Mouse (Mus musculus) liver, adult (tissue): Measurements from ENCODE around the gene Edem2.
"Not testable (repeated sequence)": the region's sequence is repeated elsewhere in the genome, so short reads cannot be mapped to it uniquely, and the experiment has no call there.

Source experiments
- GATA4 ChIP-seq: IDR thresholded peaks from 2 replicates; pipeline ENCODE4 v1.6.1; 2014; ENCODE audit warnings: mild to moderate bottlenecking, low read length; ENCODE audit not compliant: insufficient replicate concordance

Edem2 gene

DNA sequence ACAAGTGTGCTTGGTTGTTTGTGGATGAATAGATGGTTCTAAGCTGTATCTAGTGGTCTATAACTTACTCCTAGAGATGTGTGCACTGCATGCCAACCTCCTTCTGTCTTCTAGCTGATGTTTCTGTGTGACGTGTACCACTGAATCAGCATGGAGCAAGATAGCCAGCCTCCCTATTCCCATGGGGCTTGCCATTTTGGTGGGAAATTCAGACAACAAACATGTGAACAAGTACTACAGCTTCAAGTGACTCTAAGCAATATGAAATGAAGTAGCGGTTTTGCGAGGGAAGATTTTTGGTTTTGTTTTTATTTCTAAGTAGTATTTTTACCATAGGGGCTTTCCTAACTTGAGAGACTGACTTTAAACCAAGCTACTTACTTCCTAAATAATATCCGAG is 20.1 kb upstream of the Edem2 start:
- TF ChIP-seq GATA4: no peak

DNA sequence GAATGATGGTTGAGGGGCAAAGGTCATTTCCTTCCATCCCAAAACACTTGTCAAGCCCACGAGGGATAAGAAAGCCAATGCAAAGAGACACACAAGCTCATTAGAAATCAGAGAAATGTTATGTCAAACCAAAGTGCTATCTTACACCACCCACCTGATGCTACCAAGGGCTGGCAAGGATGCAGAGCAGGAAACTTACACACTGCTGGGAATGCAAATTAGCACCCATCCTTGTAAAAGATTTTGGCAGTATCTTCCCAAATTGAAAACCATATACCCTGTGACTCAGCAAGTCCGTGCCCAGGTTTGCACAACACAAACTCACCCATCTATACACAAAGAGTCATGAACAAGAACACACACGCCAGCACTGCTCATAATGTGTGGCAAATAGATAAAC is 16.2 kb upstream of the Edem2 start:
- no peak for TF ChIP-seq GATA4

DNA sequence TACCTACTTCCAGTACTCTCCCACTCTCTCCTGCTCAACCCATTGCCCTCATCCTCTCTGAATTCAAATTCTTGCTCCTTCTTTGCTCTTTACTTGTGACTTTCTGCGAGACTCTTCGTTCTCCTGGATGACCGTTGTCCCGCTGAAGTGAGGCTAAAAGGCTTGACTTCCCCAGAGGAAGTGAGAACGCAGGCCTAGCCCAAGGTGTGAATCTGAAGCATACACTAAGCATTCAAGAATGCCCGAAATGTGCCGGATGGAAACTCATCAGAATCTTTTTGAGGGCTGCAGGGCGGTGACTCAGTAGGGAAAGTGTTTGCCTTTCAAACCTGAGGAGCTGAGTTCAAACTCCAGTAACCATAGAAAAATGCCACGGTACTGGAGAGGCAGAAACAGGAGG is 14.1 kb upstream of the Edem2 start:
- TF ChIP-seq GATA4: no peak

DNA sequence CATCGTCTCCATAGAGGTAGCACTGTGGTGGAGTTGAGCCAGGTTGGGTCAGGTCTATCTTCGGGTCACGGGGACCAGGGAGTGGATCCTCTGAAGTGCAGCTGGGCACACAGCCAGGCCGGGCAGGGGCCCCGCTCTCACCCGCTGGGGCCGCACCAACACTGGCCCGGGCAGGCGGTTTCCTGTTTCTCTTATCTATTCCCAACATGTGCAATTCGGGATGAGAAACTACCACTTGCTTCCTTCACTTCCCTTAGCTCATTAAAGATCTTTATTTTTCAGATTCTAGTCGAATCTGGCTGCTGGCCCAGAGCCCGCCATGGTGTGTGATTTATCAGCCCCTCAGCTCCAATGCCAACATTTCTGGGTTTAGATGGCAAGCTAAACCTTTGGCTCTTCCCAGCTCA is 13.7 kb upstream of the Edem2 start:
- TF ChIP-seq GATA4: peak; percentile 62; the same call in 1 of the 2 replicates

DNA sequence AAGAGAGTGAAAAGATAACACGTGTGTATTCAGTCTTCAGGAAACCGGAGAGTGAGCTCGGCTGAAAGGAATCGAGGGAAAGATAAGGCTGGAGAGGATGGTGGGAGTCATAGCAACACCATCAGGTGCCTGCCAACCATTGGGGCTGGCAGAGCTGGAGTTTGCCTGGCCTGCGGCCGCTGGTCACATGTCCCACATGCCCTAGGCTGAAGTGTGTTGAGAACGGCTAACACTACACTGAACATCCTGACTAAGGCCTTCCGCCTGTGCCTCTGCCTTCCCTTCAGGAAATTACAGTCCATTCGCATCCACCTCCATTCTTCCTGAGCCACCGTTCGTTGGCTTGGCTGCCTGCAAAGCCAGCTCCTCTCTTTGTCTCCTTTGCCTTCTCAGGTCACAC is 12.9 kb upstream of the Edem2 start:
- TF ChIP-seq GATA4: no peak; the same call in 1 of the 2 replicates

DNA sequence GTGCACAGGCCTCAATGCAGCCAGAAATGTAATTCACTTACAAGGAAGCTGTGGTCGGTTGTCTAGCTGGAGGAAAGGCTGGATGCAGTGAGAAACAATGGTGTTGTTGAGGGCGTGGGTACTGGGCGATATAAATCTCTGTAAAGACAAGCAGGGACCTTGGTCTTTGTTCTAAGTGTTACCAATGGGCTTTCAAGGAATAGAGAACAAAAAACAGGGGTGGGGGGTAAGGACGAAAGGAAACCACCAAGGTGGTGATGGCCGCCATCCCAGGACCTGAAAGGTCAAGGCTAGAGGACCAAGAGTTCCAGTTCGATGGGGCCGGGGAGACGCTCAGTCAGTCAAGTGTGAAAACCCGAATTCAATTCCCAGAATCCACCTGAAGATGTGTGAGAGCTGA is 8.5 kb upstream of the Edem2 start:
- no peak for TF ChIP-seq GATA4

DNA sequence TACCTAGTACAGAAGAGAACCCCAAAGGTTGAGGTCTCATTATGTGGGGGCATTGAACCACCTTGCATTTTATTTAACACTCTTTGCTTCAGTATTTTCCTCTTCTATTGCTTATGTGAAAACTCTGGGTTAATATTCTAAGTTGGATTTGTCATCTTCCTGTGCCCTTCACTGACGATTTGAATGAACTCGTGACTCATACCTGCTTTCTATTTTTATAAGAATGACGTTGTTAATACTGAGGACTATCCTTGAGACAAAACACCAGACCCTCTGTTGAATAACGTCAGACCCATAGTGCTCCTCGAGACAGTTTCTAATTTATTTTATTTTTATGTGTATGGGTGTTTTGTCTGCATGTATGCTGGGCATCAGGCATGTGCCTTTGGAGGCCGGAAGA is 7.7 kb upstream of the Edem2 start:
- no peak for TF ChIP-seq GATA4

DNA sequence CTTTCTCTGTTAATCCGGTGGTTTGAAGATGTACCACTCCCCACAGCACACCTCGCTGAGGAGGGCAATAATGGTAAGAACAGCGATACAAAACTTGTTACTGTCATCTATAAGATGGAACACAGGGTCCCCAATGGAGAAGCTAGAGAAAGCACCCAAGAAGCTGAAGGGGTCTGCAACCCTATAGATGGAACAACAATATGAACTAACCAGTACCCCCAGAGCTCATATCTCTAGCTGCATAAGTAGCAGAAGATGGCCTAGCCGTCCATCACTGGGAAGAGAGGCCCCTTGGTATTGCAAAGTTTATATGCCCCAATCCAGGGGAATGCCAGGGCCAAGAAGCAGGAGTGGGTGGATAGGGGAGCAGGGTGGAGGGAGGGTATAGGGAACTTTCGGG is 6.5 kb upstream of the Edem2 start, which contains the start of gene Gm17581:
Gene Gm17581 (minus strand): TSS at position 101 of the 400 bp plus-strand sequence.
- TF ChIP-seq GATA4: not testable (repeated sequence)

DNA sequence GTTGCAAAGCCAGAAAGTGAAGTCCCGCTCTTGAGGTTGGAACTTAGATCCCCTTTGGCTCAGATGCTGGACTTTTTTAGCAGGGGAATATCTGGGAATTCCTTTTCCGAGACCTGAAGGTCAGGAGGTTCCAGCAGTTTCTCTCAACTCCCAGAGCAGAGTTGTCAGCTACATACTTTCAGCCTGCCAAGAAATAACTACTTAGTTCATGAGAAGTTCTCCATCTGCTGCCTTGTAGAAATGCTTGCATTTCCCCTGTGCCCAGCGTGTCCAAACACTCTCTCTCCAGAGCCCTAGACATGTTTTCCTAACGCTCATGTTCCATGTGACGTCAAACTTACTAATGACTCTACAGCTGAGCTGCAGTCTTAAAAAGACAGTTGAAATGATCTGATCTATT is 5.8 kb upstream of the Edem2 start:
- no peak for TF ChIP-seq GATA4

DNA sequence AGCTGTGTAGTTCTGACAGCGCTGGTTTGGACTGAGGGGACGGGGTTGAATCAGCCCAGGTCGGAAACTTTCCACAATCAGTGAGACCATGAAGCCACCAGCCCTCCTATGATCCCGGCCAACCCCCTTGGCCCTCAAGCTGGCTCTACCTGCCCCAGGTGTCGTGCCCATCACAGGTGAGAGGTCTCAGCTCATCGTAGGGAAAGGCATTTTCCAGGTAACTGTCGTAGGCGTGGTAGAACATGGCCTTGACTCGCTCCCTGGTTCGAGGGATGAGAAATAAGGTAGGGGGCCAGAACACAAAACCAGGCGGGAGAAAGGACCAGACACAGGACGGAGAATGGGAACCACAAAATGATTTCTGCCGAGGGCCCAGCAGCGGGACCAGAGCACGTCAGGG is 533 bp downstream of the Edem2 start:
- no peak for TF ChIP-seq GATA4

DNA sequence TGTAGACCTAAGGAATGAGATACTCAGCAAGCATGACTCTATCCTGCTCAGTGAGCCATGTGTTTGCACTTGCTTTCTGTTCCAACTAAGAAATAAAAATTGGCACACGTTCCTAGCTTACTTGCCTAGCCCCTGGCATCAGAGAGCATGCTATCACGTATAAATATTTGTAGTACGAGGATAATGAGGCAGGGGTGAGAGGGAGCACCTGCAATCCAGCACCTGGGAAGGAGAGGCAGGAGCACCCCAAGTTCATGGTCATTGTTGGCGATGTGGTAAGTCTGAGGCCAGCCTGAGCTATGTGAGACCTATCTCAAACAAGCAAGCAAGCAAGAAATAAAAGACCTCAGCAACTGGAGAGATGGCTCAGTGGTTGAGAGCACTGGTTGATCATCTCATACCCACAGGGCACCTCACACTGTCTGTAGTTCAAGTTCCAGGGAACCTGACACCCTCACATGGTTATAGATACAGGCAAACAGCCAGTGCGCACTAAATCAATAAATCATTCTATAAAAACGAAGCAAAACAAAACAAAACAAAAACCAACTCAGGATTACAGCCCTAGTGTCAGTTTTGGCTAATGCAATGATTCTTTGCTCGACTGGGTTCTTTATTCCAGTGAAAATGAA is 1.4 kb downstream of the Edem2 start:
- TF ChIP-seq GATA4: no peak

DNA sequence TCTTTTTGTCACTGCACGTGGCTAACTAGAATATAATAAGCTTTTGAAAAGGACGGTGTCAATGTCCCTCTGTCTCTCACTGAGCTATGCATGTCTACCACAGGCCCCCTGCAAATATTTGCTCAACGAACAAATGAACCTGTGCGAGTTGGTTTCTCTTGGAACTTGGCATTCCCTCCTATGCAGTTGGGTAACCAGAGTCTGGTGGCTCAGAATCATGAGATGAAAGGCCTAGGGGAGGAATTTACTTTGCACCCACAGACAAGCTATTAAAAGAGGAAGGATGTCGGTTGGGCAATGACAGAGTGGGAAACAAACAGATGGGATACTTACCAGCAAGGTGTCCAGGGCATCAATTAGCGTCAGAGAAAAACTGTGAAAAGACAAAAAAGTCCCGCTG is 3.0 kb downstream of the Edem2 start:
- no peak for TF ChIP-seq GATA4

DNA sequence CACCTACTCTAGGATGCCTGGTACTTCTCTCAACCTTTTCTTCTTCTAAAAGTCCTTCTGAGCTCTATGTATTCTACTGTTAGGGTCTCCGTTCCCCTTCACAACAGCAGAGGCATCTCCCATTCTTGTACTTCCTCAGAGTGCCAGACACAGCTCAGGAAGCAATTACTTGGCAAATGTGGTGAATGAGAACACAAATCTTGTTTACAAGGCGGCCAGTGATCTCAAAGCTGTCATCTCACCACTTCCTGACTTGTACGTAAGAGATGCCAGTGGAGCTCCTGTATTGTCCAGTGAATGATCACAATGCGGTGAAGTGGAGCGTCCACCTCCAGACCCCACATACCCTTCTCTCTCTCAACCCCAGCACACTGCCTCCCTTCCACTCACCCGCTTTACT is 4.7 kb downstream of the Edem2 start:
- no peak for TF ChIP-seq GATA4

DNA sequence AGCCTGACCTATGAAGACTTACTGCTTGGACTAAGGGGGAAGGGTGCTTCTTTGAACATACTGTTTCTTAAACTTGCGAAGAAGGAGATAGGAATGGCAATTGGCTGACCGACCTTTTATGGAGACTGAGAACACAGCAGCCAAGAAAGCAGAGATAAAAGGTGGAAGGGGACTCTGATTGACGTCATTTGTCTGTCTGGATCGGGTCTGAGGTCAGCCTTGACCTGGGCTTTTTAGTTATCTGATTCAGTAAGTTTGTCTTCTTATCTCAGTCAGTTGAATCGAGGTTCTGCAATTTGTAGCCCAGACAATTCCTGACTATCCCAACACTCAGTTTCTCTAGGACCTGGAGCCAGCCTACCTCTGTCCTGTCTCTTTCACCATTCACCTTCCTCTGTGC is 5.2 kb downstream of the Edem2 start:
- no peak for TF ChIP-seq GATA4

DNA sequence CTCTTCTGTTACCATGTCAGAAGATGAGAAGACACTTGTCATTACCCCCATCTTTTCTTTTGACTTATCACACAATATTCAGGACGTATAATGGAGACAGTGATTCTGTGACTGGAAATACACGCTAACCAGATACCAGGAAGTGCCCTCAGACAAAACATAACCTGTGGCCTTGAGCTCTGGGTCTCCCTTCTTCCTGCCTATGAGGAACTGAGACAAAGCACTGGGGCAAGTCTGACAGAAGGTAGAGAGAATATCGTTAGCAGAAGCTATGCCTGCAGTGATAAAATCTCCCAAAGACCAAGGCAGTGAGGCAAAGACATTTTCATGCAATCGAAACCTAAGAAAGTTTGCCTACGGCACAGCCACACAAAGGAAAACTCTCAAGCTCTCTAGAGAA is 8.7 kb downstream of the Edem2 start:
- no peak for TF ChIP-seq GATA4

DNA sequence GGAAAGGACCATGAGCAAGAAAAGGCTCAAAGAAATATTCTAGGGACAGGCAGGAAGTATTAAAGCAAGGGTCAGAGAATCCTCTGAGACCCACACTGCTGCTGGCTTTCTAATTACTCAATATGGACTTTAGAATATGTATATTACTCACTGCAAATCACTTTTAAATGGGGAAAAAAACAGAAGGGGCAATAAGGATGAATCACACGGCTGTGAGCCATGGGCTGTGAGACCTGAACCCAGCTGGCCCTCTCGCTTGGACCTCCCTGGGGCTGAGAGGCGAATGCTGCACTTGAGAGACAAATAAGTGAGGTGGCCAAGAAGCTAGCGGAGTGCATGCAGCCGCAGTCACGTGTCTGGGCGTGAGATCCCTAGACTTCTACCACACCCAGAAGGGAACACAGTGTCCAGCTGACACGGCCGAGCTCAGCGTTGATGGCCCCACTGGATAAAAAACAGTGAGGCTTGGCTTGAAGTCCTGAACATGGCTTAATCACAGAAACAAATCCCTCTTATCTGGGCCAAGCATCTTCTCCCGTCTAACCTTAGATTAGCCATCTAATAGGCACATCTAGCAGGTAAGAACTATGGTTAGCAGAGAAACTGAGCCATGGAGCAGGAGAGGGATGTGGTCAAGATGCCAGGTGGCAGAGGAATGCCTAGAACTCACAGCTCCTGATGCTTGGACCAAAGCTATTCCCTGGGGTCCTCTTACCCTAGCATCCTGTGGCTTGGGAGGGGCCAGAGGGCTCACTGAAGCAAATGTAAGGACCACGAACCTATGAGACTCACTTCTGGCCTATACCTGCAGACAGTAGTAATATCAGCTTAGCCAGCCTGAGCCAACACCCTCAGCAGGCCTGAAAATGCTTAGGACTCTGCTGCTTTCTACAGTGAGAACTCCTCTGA is 11.9 kb downstream of the Edem2 start:
- no peak for TF ChIP-seq GATA4
